Mouse (Mus musculus) adrenal gland, postnatal 10 days (tissue): Measurements from ENCODE around the gene Hoxd10. TPM values are rescaled to one million over a fixed set of nuclear protein-coding genes. Genes with fewer than 3 reads are reported as not detected.

ENCODE experiments used
- DNase-seq: peaks from one replicate; pipeline ENCODE4 v3.0.0; 2021; ENCODE audit warnings: mixed read lengths
- long read RNA-seq, 2 experiments: library from polyadenylated mRNA; stranded (forward); transcript quantifications; one replicate each; pipeline ENCODE4 v2.0.0; 2021
- total RNA-seq, 2 experiments: library from RNA; stranded (reverse); gene quantifications; 2 replicates each; pipeline ENCODE4 v1.2.3; 2021

The Hoxd10 gene
- total RNA-seq, result under 1 TPM; 0.15 to 0.27 TPM
- long read RNA-seq, experiment 1, result 0 reads
- long read RNA-seq, experiment 2, partial matches to known transcripts, result 0 of 2 reads
- long read RNA-seq, experiment 2, other reads (novel, unspliced or antisense), result 0 of 2 reads

DNA sequence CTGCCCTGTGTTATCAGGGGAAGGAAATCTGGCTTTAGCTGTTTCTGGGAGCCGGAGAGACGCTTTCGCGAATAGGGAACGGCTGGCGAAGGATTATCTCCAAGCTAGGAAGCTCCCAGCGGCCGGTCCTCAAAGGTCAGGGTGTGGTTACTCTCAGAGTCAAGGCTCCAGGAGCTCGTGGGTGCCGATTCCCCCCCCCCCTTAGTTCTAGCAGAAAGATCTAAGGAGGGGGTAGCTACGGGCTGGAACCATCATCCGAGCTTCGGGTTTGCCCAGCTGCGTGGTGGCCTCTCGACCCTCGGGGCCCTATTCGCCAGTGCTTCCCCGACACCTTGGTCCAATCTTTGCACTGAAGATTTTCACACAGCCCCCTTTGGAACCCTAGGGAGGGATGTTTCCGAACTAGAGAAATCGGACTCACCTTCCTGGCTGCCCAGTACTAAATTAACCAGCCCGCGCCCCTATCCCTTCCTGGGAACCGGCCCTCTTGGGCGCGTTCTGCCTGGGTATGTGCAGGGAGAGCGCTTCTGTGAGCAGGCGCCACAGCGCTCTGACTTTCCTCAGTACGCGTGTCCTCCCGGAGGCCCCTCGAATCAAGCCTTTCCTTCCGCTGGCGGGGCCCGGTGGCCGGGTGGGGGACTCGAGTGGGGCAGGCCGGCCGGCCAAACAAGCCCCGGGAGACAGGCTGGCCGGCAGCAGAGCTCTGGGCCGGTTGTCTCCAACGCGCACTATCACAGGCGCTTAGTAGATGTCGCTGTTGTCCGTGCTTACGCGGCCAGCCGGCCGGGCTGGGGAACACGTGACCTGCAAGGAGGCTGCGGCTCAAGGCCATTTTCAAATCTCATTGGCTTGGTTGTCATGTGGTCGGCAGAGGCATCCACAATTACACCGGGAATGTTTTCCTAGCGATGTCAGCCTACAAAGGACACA, at the start of gene Hoxd10:
Gene Hoxd10 (plus strand): TSS at position 903 of the 930 bp plus-strand sequence.
- peak; percentile 74 for DNase-seq

DNA sequence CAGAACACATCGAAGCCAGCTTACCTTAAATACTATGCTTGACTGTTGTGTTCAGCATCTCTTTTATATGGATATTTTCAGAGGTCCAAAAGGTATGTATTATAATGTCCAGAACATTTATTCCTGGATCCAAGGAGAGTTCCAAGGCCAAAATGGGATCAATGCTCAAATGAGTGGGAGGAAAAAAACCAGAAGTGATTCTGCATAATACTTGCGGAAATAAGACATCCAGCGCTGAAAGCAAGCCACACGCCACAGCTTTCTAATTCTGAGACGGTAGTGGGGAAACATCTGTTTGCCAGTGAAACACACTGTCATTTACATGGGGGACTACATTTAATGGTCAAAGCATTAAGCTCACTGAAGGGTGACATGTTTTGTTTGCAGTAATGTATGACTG, 49.3 kb upstream of the Hoxd10 start:
- no peak for DNase-seq

DNA sequence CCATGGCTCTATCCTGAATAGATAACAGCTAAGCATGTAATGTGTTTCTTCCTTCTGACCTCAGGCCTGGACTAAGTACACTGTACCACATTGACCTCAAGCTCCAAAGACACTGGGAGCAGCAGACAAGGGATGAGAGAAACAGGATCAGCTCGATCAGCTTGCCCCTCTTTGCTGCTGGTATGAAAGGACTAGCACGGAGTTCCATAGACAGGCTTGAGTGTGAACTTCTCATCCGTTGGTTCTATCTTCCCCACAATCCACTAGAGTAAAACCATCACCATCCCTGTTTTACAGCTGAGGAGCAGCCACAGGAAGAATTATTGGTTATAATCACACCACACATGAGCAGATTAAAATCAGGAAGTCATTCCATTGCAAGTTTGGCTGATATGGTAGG, 46.1 kb upstream of the Hoxd10 start:
- no peak for DNase-seq

GRCm38 (mm10) chr2:74647082-74647864, 44.5 kb upstream of the Hoxd10 start:
- DNase-seq, result no peak

DNA sequence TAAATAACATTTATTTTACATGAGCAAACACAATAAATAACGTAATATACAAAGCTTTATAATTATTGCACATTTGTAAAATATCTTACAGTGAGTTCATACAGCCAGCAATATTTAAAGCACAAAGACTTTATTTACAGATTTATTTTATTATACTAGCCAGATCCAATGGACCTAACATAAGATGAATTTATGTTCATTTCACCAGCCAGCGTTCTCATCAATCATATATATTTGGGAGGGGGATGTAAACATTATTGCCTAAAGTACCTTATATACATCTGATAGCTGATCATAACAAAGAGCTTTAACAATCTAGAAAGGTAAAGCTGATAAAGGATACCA, 38.8 kb upstream of the Hoxd10 start:
- no peak for DNase-seq

- no peak for DNase-seq
These were observed 37.8 kb upstream of the Hoxd10 start for GRCm38 (mm10) chr2:74653781-74654535.

GRCm38 (mm10) chr2:74654743-74655419, 36.8 kb upstream of the Hoxd10 start:
- DNase-seq, result no peak

DNA sequence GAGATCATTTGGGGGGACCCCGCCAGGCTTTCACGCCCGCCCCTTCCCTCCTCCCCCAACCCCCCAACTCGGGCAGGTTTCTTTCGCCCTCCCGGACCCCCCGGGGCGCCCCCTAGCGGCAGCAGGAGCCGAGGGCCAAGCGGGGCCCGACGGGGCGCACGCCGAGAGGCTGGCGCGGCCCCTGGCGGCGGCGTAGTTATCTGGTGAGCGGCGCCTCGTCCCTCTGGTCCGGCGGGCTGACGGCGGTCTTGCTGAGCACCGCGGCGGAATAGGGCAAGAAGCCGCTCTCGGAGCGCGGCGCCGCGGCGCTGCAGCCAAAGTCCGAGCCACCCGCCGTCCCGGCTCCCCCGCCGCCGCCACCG, 36.3 kb upstream of the Hoxd10 start:
- peak; percentile 63 for DNase-seq

DNA sequence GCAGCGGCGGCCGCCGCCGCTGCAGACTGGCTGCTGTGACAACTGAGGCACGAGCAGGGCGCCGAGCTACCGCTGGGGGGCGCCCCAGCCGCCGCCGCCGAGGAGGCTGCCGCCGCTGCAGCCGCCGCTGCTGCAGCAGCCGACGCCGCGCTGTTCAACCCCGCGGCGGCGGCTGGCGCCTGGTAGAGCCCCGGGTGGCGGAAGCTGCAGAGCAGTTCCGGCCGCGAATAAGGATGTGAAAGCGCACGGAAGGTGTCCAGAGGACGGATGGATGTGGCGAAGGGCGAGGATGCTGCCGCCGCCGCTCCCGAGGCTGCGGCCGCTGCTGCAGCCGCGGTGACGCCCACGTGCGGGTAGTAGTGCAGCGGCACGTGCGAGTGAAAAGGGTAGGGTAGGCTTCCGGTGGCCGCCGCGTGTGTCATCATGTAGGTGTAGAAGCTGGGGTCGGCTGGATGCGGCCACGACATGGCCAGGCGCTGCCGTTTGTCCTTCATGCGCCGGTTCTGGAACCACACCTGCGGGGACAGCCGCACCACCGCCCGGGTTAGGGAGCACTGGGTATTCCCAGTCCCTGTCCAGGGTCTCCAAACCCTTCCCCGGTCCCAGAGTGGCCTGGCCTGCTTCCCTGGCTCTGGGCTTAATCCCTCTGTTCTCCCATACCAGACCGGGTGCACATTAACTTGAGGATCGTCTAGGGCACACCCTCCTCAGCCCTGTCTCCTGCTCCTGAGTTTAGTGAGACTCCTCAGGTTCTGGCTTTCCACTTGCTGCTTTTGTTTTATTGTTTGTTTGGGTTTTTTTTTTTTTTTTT, 35.7 kb upstream of the Hoxd10 start:
- peak; percentile 29 for DNase-seq

DNA sequence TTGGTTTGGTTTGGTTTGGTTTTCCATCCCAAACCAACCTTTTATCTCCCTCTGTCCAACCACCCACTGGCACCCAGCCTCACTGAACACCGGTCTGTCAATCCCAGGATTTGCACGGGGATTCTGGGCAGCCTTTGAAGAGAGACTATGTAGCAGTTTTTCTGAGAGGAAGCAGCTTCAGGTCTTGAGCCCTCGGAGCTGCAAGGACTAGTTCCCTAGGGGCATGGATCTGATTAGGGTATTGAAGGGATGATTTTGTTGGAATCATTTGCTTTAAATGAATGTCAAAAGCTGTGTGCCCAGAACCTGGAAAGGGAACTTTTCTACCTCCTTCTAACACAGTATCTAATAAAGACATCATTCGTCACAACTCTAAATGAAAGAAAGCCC, 35.1 kb upstream of the Hoxd10 start:
- DNase-seq, result no peak

- no peak for DNase-seq
These were observed 34.3 kb upstream of the Hoxd10 start for GRCm38 (mm10) chr2:74657251-74658023.

DNA sequence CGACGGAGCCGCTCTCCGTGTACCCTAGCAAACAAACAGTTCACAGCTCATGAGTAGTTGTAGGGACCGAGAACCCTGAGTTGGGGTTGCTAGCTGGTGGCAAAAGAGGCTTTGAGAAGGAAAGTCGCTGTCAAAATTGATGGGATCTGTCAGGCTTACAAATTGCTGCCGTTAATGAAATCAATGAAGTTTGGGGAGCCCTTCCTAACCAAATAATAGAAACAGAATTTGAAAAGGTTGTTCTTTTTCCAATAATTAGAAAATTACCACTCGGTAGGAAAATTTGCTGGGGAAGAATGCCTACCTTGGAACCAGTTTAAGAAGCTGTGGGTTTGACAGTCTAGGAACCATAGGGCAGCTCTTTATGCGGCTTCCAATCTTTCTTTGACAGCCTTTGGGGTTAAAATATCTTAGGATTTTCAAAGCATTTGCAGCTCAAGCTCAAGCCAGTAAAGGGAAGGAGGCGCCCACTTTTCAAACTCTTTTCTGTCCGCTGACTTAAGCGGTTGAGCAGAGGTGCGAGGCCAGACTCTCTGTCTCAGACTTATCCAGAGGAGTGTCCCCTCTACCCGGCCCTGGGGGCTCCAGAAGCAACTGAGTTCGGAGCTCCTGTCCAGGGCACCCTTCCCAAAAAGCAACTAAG, 33.6 kb upstream of the Hoxd10 start:
- DNase-seq, result no peak

DNA sequence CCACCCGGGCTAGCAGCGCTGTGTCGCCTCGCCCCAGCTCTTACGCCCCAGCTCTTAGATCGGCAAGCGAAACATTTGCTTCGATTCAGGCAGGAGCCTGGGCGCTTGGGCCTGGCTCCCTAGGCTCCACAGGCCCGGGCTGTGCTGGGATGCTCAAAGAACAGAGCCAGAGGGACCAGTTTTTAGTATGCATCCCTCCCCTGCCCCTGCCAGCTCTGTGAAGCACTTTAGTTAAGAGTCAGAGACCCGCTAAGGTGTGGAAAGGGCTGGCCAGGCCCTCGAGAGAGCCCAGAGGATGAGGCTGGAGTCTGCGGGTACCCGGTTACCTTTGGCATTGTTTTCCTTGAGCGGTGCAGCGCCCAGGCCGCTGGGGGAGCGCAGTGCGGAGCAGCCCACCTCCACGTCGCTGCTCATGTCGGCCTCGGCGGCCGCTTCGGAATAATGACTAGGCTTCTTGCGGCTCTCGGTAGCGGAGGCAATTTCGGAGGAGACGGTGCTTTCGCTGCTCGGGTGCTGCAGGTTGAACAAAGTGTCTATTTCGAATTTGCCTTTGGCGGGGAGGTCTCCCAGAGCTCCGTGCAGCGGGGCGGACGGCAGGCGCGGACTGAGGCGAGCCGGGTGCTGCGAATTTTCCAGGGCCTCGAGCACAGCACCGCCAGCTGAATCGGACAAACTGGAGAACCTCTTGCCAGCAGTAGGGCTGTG, 32.9 kb upstream of the Hoxd10 start:
- no peak for DNase-seq

DNA sequence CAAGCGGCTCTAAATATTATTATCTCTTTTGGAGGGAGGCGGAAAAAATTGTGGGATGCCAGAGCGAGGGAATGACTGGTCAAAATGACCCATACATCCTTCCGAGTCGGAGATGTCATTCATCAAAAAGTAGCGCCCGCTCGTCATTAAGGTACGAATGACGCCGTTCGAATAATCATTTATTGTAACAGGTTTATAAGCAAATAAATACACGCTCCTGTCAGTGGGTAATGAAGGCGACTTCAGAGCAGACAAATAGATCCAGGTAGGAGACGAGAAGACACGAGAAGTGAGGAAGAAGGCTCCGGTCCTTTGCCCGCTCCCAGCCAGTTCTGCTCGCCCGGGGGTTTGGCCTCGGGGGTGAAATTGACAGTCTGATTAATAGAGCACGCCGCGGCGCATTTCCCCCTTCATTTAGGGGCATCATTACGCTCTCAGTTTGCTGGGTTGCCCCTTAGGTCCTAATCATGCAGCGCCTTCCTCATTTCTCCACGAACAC, 32.2 kb upstream of the Hoxd10 start, which contains the start of gene Evx2:
Gene Evx2 (minus strand): TSS at position 51 of the 499 bp plus-strand sequence.
- DNase-seq, result no peak

- DNase-seq, result no peak
These were observed 31.0 kb upstream of the Hoxd10 start for GRCm38 (mm10) chr2:74660421-74661375.

- DNase-seq, result peak; percentile 57
These were observed 30.0 kb upstream of the Hoxd10 start for GRCm38 (mm10) chr2:74661685-74662084.

DNA sequence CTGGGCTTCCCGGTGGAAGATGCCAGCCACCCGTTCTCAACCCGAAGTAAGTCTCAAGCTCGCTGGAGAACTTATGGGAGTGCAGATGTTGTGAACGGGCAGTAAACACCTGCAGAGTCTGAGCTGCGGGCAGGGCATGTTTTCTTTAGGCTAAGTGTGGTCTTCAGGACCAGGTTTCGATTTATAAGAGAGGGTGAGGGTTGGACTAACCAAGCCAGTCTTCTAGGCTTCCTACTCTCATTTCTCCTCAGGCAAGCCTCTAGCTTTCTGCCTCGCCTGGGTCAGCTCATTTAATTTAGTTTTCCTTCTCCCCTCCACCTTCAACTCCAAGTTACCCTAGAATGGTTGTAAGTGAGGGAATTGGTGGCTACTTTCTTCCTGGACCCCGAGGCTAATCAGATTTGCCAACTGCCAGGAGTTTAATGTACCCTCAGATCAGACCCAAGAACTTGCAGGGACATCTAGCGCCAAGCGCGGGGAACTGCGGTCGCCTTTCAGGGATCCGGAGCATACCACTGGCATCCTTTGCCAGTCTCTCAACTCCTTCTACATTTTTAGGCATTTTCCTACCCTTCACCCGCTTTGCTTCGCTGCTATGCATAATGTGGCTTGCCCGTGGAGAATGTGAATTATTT, 28.3 kb upstream of the Hoxd10 start:
- peak; percentile 62 for DNase-seq
